Mouse (Mus musculus): Measurements from ENCODE around the gene Ghdc. TPM values are rescaled to one million over a fixed set of nuclear protein-coding genes. Genes with fewer than 3 reads are reported as not detected.
A peak's percentile ranks its signal among the peaks of the same experiment; 100 is the strongest.

The Ghdc gene
- 6.1 and 7.3 TPM in 2 replicates for total RNA-seq (2014; rRNA removed)
- 1.8 and 4.4 TPM in 2 replicates for polyA plus RNA-seq (2015; fragmentation: Nextera tagmentation; extraction: Ambion mirVana)

GRCm38 (mm10) chr11:100770646-100771408 is at the start of gene Ghdc:
Gene Ghdc (minus strand): TSS chr11:100770957.
- Histone ChIP-seq H3K4me3 (ENCODE audit: low read depth, low read length) (peak within 1 kb of the TSS; percentile 40), H3K27me3 (ENCODE audit: insufficient read depth, low read length) (no peaks in the 10 kb centered on the region), H3K4me1 (ENCODE audit: insufficient read depth) (0 out of 2 replicates have a peak, but pooled peaks cover 3% of the 10 kb centered on the region), H3K36me3 (ENCODE audit: insufficient read depth) (no peaks in the 10 kb centered on the region), H3K9ac (0 out of 2 replicates have a peak within 1 kb of the TSS, but pooled peaks have one; percentile 19), H3K27ac (ENCODE audit: low read depth, low read length) (no peak within 1 kb of the TSS), H3K4me2 (ENCODE audit: low read depth) (peak within 1 kb of the TSS; percentile 44), H3K9me3 (ENCODE audit: low read length) (no peaks in the 10 kb centered on the region)
- ATAC-seq = peak; percentile 77
- WGBS = 20% methylated on average over 17 of the region's 17 CpGs
- DNase-seq = peak; percentile 64
- TF ChIP-seq CTCF (IDR thresholded peaks at IDR 0.05; ENCODE audit: low read depth) = no peak

GRCm38 (mm10) chr11:100820047-100820446 is 49.3 kb upstream of the Ghdc start:
- H3K4me2 ChIP-seq (ENCODE audit: low read depth) = no peak overlapping the region
- no peaks in the 10 kb centered on the region for H3K4me1 ChIP-seq (ENCODE audit: insufficient read depth)
- H3K9ac ChIP-seq = no peak overlapping the region
- ATAC-seq (no peak), DNase-seq (peak; percentile 32)
- H3K36me3 ChIP-seq (ENCODE audit: insufficient read depth) = no peaks in the 10 kb centered on the region
- H3K27me3 ChIP-seq (ENCODE audit: insufficient read depth, low read length) = no peaks in the 10 kb centered on the region; the same call in 1 of the 2 replicates
- no peak overlapping the region for H3K4me3 ChIP-seq (ENCODE audit: low read depth, low read length)
- 44% methylated on average over 8 of the region's 8 CpGs for WGBS
- no peak overlapping the region for H3K27ac ChIP-seq (ENCODE audit: low read depth, low read length)
- H3K9me3 ChIP-seq (ENCODE audit: low read length) = no peaks in the 10 kb centered on the region
- TF ChIP-seq CTCF (IDR thresholded peaks at IDR 0.05; ENCODE audit: low read depth) = no peak

- Histone ChIP-seq H3K36me3 (ENCODE audit: insufficient read depth) (no peaks in the 10 kb centered on the region), H3K27me3 (ENCODE audit: insufficient read depth, low read length) (no peaks in the 10 kb centered on the region; the same call in 1 of the 2 replicates), H3K9ac (no peak overlapping the region), H3K4me1 (ENCODE audit: insufficient read depth) (no peaks in the 10 kb centered on the region), H3K4me3 (ENCODE audit: low read depth, low read length) (no peak overlapping the region), H3K9me3 (ENCODE audit: low read length) (no peaks in the 10 kb centered on the region), H3K4me2 (ENCODE audit: low read depth) (no peak overlapping the region), H3K27ac (ENCODE audit: low read depth, low read length) (no peak overlapping the region)
- 86% methylated on average over 16 of the region's 16 CpGs for WGBS
- no peak for TF ChIP-seq CTCF (IDR thresholded peaks at IDR 0.05; ENCODE audit: low read depth)
- no peak for DNase-seq
- ATAC-seq = no peak
Measured at GRCm38 (mm10) chr11:100819626-100820025, 48.9 kb upstream of the Ghdc start.

GRCm38 (mm10) chr11:100819048-100819447 is 48.3 kb upstream of the Ghdc start:
- WGBS = 87% methylated on average over 8 of the region's 8 CpGs
- ATAC-seq = no peak

GRCm38 (mm10) chr11:100818359-100819012 is 47.7 kb upstream of the Ghdc start:
- no peak overlapping the region for H3K27ac ChIP-seq (ENCODE audit: low read depth, low read length)
- no peak for TF ChIP-seq CTCF (IDR thresholded peaks at IDR 0.05; ENCODE audit: low read depth)
- WGBS = 93% methylated on average over 15 of the region's 15 CpGs
- ATAC-seq = no peak
- H3K4me3 ChIP-seq (ENCODE audit: low read depth, low read length) = no peak overlapping the region
- no peak overlapping the region for H3K9ac ChIP-seq
- H3K27me3 ChIP-seq (ENCODE audit: insufficient read depth, low read length) = no peaks in the 10 kb centered on the region; the same call in 1 of the 2 replicates
- no peaks in the 10 kb centered on the region for H3K9me3 ChIP-seq (ENCODE audit: low read length)
- DNase-seq = no peak
- no peaks in the 10 kb centered on the region for H3K36me3 ChIP-seq (ENCODE audit: insufficient read depth)
- no peaks in the 10 kb centered on the region for H3K4me1 ChIP-seq (ENCODE audit: insufficient read depth)
- no peak overlapping the region for H3K4me2 ChIP-seq (ENCODE audit: low read depth)

More at GRCm38 (mm10) chr11:100819048-100819447, 48.3 kb upstream of the Ghdc start:
- Histone ChIP-seq H3K36me3 (ENCODE audit: insufficient read depth) (no peaks in the 10 kb centered on the region), H3K27ac (ENCODE audit: low read depth, low read length) (no peak overlapping the region), H3K9me3 (ENCODE audit: low read length) (no peaks in the 10 kb centered on the region), H3K4me3 (ENCODE audit: low read depth, low read length) (no peak overlapping the region), H3K27me3 (ENCODE audit: insufficient read depth, low read length) (no peaks in the 10 kb centered on the region; the same call in 1 of the 2 replicates), H3K4me2 (ENCODE audit: low read depth) (no peak overlapping the region), H3K9ac (no peak overlapping the region), H3K4me1 (ENCODE audit: insufficient read depth) (no peaks in the 10 kb centered on the region)
- no peak for DNase-seq
- TF ChIP-seq CTCF (IDR thresholded peaks at IDR 0.05; ENCODE audit: low read depth) = no peak

- Histone ChIP-seq H3K4me3 (ENCODE audit: low read depth, low read length) (no peak overlapping the region), H3K36me3 (ENCODE audit: insufficient read depth) (no peaks in the 10 kb centered on the region), H3K9ac (no peak overlapping the region), H3K4me1 (ENCODE audit: insufficient read depth) (no peaks in the 10 kb centered on the region), H3K4me2 (ENCODE audit: low read depth) (no peak overlapping the region), H3K27ac (ENCODE audit: low read depth, low read length) (no peak overlapping the region), H3K27me3 (ENCODE audit: insufficient read depth, low read length) (no peaks in the 10 kb centered on the region), H3K9me3 (ENCODE audit: low read length) (no peaks in the 10 kb centered on the region)
- ATAC-seq (no peak), DNase-seq (no peak)
- WGBS = 65% methylated on average over 9 of the region's 9 CpGs
- TF ChIP-seq CTCF (IDR thresholded peaks at IDR 0.05; ENCODE audit: low read depth) = no peak
Measured at GRCm38 (mm10) chr11:100817311-100817710, 46.6 kb upstream of the Ghdc start.

- DNase-seq (no peak), ATAC-seq (no peak)
- Histone ChIP-seq H3K9ac (no peak overlapping the region), H3K9me3 (ENCODE audit: low read length) (no peaks in the 10 kb centered on the region), H3K4me1 (ENCODE audit: insufficient read depth) (no peaks in the 10 kb centered on the region), H3K36me3 (ENCODE audit: insufficient read depth) (no peaks in the 10 kb centered on the region), H3K27ac (ENCODE audit: low read depth, low read length) (no peak overlapping the region), H3K4me3 (ENCODE audit: low read depth, low read length) (no peak overlapping the region), H3K4me2 (ENCODE audit: low read depth) (no peak overlapping the region), H3K27me3 (ENCODE audit: insufficient read depth, low read length) (no peaks in the 10 kb centered on the region)
- no peak for TF ChIP-seq CTCF (IDR thresholded peaks at IDR 0.05; ENCODE audit: low read depth)
- WGBS = 56% methylated on average over 4 of the region's 4 CpGs
Measured at GRCm38 (mm10) chr11:100816801-100817200, 46.0 kb upstream of the Ghdc start.
